Mouse (Mus musculus): Measurements from ENCODE around the gene Rab21. TPM values are rescaled to one million over a fixed set of nuclear protein-coding genes. Genes with fewer than 3 reads are reported as not detected.
A peak's percentile ranks its signal among the peaks of the same experiment; 100 is the strongest.

Rab21 gene
- polyA plus RNA-seq, 1 experiment from 2014 or later, result 7.0 TPM

GRCm38 (mm10) chr10:115314582-115315452 is 577 bp downstream of the Rab21 start:
- H3K4me3 ChIP-seq (ENCODE audit: low read depth, low read length), result peak overlapping the region; percentile 98
- peak overlapping the region; percentile 96 for H3K9ac ChIP-seq (ENCODE audit: low read depth, low read length)
- H3K36me3 ChIP-seq (ENCODE audit: control insufficient read depth, insufficient read depth, low read length), result no peaks in the 10 kb centered on the region
- peak overlapping the region; percentile 59 for H3K4me2 ChIP-seq (ENCODE audit: low read length)
- peaks cover 29% of the 10 kb centered on the region for H3K4me1 ChIP-seq (ENCODE audit: control insufficient read depth, insufficient read depth, low read length)
- ATAC-seq, result peak; percentile 80
- peak overlapping the region; percentile 98 for H3K27ac ChIP-seq (ENCODE audit: low read length)
- WGBS, result under 1% methylated on average over 42 of the region's 73 CpGs
- no peaks in the 10 kb centered on the region for H3K9me3 ChIP-seq (replicated peaks; ENCODE audit: control insufficient read depth, low read length, poor library complexity, severe bottlenecking)
- no peaks in the 10 kb centered on the region for H3K27me3 ChIP-seq (ENCODE audit: control insufficient read depth, insufficient read depth, low read depth, low read length)

- Histone ChIP-seq H3K9me3 (replicated peaks; ENCODE audit: control insufficient read depth, low read length, poor library complexity, severe bottlenecking) (no peaks in the 10 kb centered on the region), H3K4me1 (ENCODE audit: control insufficient read depth, insufficient read depth, low read length) (peaks cover 29% of the 10 kb centered on the region), H3K27ac (ENCODE audit: low read length) (no peak overlapping the region), H3K27me3 (ENCODE audit: control insufficient read depth, insufficient read depth, low read depth, low read length) (no peaks in the 10 kb centered on the region), H3K9ac (ENCODE audit: low read depth, low read length) (peak overlapping the region; percentile 96), H3K4me3 (ENCODE audit: low read depth, low read length) (peak overlapping the region; percentile 98), H3K4me2 (ENCODE audit: low read length) (peak overlapping the region; percentile 59), H3K36me3 (ENCODE audit: control insufficient read depth, insufficient read depth, low read length) (no peaks in the 10 kb centered on the region)
- WGBS, result 19% methylated on average over 6 of the region's 6 CpGs
- ATAC-seq, result no peak
These were observed 1.2 kb downstream of the Rab21 start for GRCm38 (mm10) chr10:115314287-115314581.

- no peak overlapping the region for H3K27ac ChIP-seq (ENCODE audit: low read length)
- H3K4me1 ChIP-seq (ENCODE audit: control insufficient read depth, insufficient read depth, low read length), result peaks cover 29% of the 10 kb centered on the region
- H3K27me3 ChIP-seq (ENCODE audit: control insufficient read depth, insufficient read depth, low read depth, low read length), result no peaks in the 10 kb centered on the region
- no peaks in the 10 kb centered on the region for H3K9me3 ChIP-seq (replicated peaks; ENCODE audit: control insufficient read depth, low read length, poor library complexity, severe bottlenecking)
- H3K4me2 ChIP-seq (ENCODE audit: low read length), result peak overlapping the region; percentile 59
- WGBS, result 64% methylated on average over 14 of the region's 14 CpGs
- H3K9ac ChIP-seq (ENCODE audit: low read depth, low read length), result peak overlapping the region; percentile 96
- H3K36me3 ChIP-seq (ENCODE audit: control insufficient read depth, insufficient read depth, low read length), result no peaks in the 10 kb centered on the region
- no peak for ATAC-seq
- peak overlapping the region; percentile 98 for H3K4me3 ChIP-seq (ENCODE audit: low read depth, low read length)
These were observed 1.6 kb downstream of the Rab21 start for GRCm38 (mm10) chr10:115313641-115314286.

- H3K27me3 ChIP-seq (ENCODE audit: control insufficient read depth, insufficient read depth, low read depth, low read length), result no peaks in the 10 kb centered on the region
- ATAC-seq, result no peak
- H3K36me3 ChIP-seq (ENCODE audit: control insufficient read depth, insufficient read depth, low read length), result no peaks in the 10 kb centered on the region
- no peak overlapping the region for H3K27ac ChIP-seq (ENCODE audit: low read length)
- peaks cover 29% of the 10 kb centered on the region for H3K4me1 ChIP-seq (ENCODE audit: control insufficient read depth, insufficient read depth, low read length)
- H3K9ac ChIP-seq (ENCODE audit: low read depth, low read length), result no peak overlapping the region
- no peak overlapping the region for H3K4me3 ChIP-seq (ENCODE audit: low read depth, low read length)
- H3K9me3 ChIP-seq (replicated peaks; ENCODE audit: control insufficient read depth, low read length, poor library complexity, severe bottlenecking), result no peaks in the 10 kb centered on the region
- peak overlapping the region; percentile 13; the same call in 1 of the 2 replicates for H3K4me2 ChIP-seq (ENCODE audit: low read length)
- WGBS, result 61% methylated on average over 3 of the region's 3 CpGs
These were observed 2.7 kb downstream of the Rab21 start for GRCm38 (mm10) chr10:115312732-115313131.

- H3K4me1 ChIP-seq (ENCODE audit: control insufficient read depth, insufficient read depth, low read length), result peaks cover 29% of the 10 kb centered on the region
- no peak overlapping the region for H3K4me2 ChIP-seq (ENCODE audit: low read length)
- no peaks in the 10 kb centered on the region for H3K9me3 ChIP-seq (replicated peaks; ENCODE audit: control insufficient read depth, low read length, poor library complexity, severe bottlenecking)
- H3K4me3 ChIP-seq (ENCODE audit: low read depth, low read length), result no peak overlapping the region
- no peak for ATAC-seq
- no peaks in the 10 kb centered on the region for H3K27me3 ChIP-seq (ENCODE audit: control insufficient read depth, insufficient read depth, low read depth, low read length)
- no peak overlapping the region for H3K9ac ChIP-seq (ENCODE audit: low read depth, low read length)
- H3K36me3 ChIP-seq (ENCODE audit: control insufficient read depth, insufficient read depth, low read length), result no peaks in the 10 kb centered on the region
- WGBS, result 90% methylated on average over 5 of the region's 5 CpGs
- no peak overlapping the region for H3K27ac ChIP-seq (ENCODE audit: low read length)
These were observed 3.2 kb downstream of the Rab21 start for GRCm38 (mm10) chr10:115312194-115312593.

- no peaks in the 10 kb centered on the region for H3K9me3 ChIP-seq (replicated peaks; ENCODE audit: control insufficient read depth, low read length, poor library complexity, severe bottlenecking)
- H3K27me3 ChIP-seq (ENCODE audit: control insufficient read depth, insufficient read depth, low read depth, low read length), result no peaks in the 10 kb centered on the region
- no peak overlapping the region for H3K27ac ChIP-seq (ENCODE audit: low read length)
- no peak overlapping the region for H3K4me3 ChIP-seq (ENCODE audit: low read depth, low read length)
- H3K4me2 ChIP-seq (ENCODE audit: low read length), result no peak overlapping the region
- no peak overlapping the region for H3K9ac ChIP-seq (ENCODE audit: low read depth, low read length)
- no peaks in the 10 kb centered on the region for H3K36me3 ChIP-seq (ENCODE audit: control insufficient read depth, insufficient read depth, low read length)
- WGBS, result 89% methylated on average over 14 of the region's 14 CpGs
- peaks cover 29% of the 10 kb centered on the region for H3K4me1 ChIP-seq (ENCODE audit: control insufficient read depth, insufficient read depth, low read length)
- ATAC-seq, result no peak
These were observed 4.0 kb downstream of the Rab21 start for GRCm38 (mm10) chr10:115311263-115311965.

- H3K27ac ChIP-seq (ENCODE audit: low read length), result no peak overlapping the region
- no peak overlapping the region for H3K9ac ChIP-seq (ENCODE audit: low read depth, low read length)
- H3K27me3 ChIP-seq (ENCODE audit: control insufficient read depth, insufficient read depth, low read depth, low read length), result no peaks in the 10 kb centered on the region
- ATAC-seq, result no peak
- no peaks in the 10 kb centered on the region for H3K36me3 ChIP-seq (ENCODE audit: control insufficient read depth, insufficient read depth, low read length)
- H3K4me3 ChIP-seq (ENCODE audit: low read depth, low read length), result no peak overlapping the region
- H3K4me1 ChIP-seq (ENCODE audit: control insufficient read depth, insufficient read depth, low read length), result peaks cover 29% of the 10 kb centered on the region
- no peak overlapping the region for H3K4me2 ChIP-seq (ENCODE audit: low read length)
- H3K9me3 ChIP-seq (replicated peaks; ENCODE audit: control insufficient read depth, low read length, poor library complexity, severe bottlenecking), result no peaks in the 10 kb centered on the region
- WGBS, result 95% methylated on average over 4 of the region's 4 CpGs
These were observed 6.2 kb downstream of the Rab21 start for GRCm38 (mm10) chr10:115309191-115309590.

- H3K4me1 ChIP-seq (ENCODE audit: control insufficient read depth, insufficient read depth, low read length), result peaks cover 11% of the 10 kb centered on the region
- H3K4me3 ChIP-seq (ENCODE audit: low read depth, low read length), result no peak overlapping the region
- no peak overlapping the region for H3K4me2 ChIP-seq (ENCODE audit: low read length)
- no peaks in the 10 kb centered on the region for H3K27me3 ChIP-seq (ENCODE audit: control insufficient read depth, insufficient read depth, low read depth, low read length)
- H3K9ac ChIP-seq (ENCODE audit: low read depth, low read length), result no peak overlapping the region
- no peak for ATAC-seq
- 94% methylated on average over 7 of the region's 7 CpGs for WGBS
- no peaks in the 10 kb centered on the region for H3K36me3 ChIP-seq (ENCODE audit: control insufficient read depth, insufficient read depth, low read length)
- H3K27ac ChIP-seq (ENCODE audit: low read length), result no peak overlapping the region
- H3K9me3 ChIP-seq (replicated peaks; ENCODE audit: control insufficient read depth, low read length, poor library complexity, severe bottlenecking), result no peaks in the 10 kb centered on the region
These were observed 8.0 kb downstream of the Rab21 start for GRCm38 (mm10) chr10:115307331-115307875.

All from midbrain, embryonic 16.5 days (tissue).